Mouse (Mus musculus) kidney, postnatal 0 days (tissue): ENCODE measurements at regions not wholly inside any gene's neighbourhood (a gene's known extent, or its start where the extent isn't known, plus 50 kb on each side); places are given as distances from the start of the nearest gene placed in this dataset.

Experiments used
- ATAC-seq: fragments of 200-750 bp; cut with Nextera tagmentation; replicated peaks from 2 replicates; pipeline ENCODE4 v1.8.0; 2017; ENCODE audit warnings: low read depth, moderate number of reproducible peaks, moderate TSS enrichment, moderate library complexity; ENCODE audit not compliant: low FRiP score
- DNase-seq: peaks from one replicate; pipeline ENCODE4 v3.0.0-alpha.2; 2016; ENCODE audit warnings: low spot score
- H3K27ac ChIP-seq: fragments of 300-500 bp; sonication (generic); 2 replicates; pipeline ENCODE4 v1.5.1; 2014; ENCODE audit warnings: mild to moderate bottlenecking
- H3K27me3 ChIP-seq: fragments of 300-500 bp; sonication (generic); 2 replicates; pipeline ENCODE4 v1.6.1; 2014; ENCODE audit warnings: low read length, mixed read lengths; ENCODE audit not compliant: insufficient read depth
- H3K36me3 ChIP-seq: fragments of 300-500 bp; sonication (generic); 2 replicates; pipeline ENCODE4 v1.6.1; 2014; ENCODE audit warnings: low read length, mixed read lengths; ENCODE audit not compliant: insufficient read depth
- H3K4me1 ChIP-seq: fragments of 300-500 bp; sonication (generic); replicated peaks from 2 replicates; pipeline ENCODE4 v1.6.1; 2014; ENCODE audit warnings: antibody characterized with exemption, low read length, mixed read lengths; ENCODE audit not compliant: insufficient read depth
- H3K4me2 ChIP-seq: fragments of 300-500 bp; sonication (generic); 2 replicates; pipeline ENCODE4 v1.6.1; 2014; ENCODE audit warnings: mild to moderate bottlenecking, low read length, moderate library complexity, mixed read lengths
- H3K4me3 ChIP-seq: fragments of 300-500 bp; sonication (generic); replicated peaks from 2 replicates; pipeline ENCODE4 v1.5.1; 2014; ENCODE audit warnings: low read depth, low read length
- H3K9ac ChIP-seq: fragments of 300-500 bp; sonication (generic); 2 replicates; pipeline ENCODE4 v1.6.1; 2014; ENCODE audit warnings: low read depth, low read length
- H3K9me3 ChIP-seq: fragments of 300-500 bp; sonication (generic); replicated peaks from 2 replicates; pipeline ENCODE4 v1.6.1; 2016; ENCODE audit warnings: low read length, inconsistent platforms, mixed read lengths
- CTCF ChIP-seq: IDR thresholded peaks from 2 replicates; pipeline ENCODE4 v1.5.1; 2016; ENCODE audit warnings: antibody characterized with exemption, low read depth, mild to moderate bottlenecking, moderate library complexity
- WGBS: fragments of 180-500 bp; shearing (Covaris S2); extraction: QIAGEN DNeasy Blood & Tissue Kit; methylation state at CpG from one replicate; pipeline ENCODE4 v1.1.7; 2014; 5-methylcytosine and 5-hydroxymethylcytosine counted together

DNA sequence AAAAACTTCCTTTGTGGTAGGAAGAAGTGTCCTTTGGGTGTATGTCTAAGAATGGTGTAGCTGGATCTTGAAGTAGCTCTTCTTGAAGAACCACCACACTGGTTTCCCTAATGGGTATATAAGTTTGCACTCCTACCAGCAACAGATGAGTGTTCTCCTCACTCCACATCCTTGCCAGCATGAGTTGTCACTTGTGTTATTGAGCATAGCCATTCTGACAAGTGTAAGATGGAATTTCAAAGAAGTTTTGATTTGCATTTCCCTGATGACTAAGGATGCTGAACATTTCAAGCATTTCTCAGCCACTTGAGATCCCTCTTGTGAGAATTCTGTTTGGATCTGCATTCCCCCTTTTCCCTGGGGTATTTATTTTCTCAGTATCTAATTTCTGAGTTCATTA lies 243.2 kb downstream of the Klf5 start:
- H3K4me2 ChIP-seq: no peak overlapping the region
- no peak for ATAC-seq
- no peak for TF ChIP-seq CTCF
- H3K4me1 ChIP-seq: no peaks in the 10 kb centered on the region
- no peak overlapping the region for H3K27ac ChIP-seq
- H3K36me3 ChIP-seq: no peaks in the 10 kb centered on the region
- H3K4me3 ChIP-seq: no peak overlapping the region
- H3K9me3 ChIP-seq: no peaks in the 10 kb centered on the region
- no peaks in the 10 kb centered on the region for H3K27me3 ChIP-seq
- H3K9ac ChIP-seq: no peak overlapping the region
- no peak for DNase-seq

DNA sequence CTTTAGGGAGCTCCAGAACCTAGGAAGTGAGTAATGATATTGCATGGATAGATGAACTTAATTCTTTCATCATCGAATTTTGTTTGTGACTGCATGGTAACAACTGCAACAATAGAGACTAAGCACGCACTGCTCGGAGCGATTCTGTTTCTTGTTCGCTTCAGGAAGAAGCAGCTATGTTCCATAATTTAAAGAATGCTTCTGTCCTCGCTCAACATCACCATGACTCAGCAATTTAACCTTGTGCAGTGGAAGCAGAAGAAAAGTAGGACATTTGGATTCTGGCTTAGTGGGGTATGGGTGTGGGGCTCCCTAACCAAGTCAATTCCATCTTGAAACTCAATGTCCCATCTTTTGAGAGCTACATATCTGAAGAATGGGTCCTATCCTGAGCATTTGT lies 249.4 kb downstream of the Klf5 start:
- H3K4me2 ChIP-seq: no peak overlapping the region
- ATAC-seq (no peak), DNase-seq (no peak)
- H3K4me1 ChIP-seq: no peaks in the 10 kb centered on the region
- no peak overlapping the region for H3K27ac ChIP-seq
- no peaks in the 10 kb centered on the region for H3K9me3 ChIP-seq
- H3K4me3 ChIP-seq: no peak overlapping the region
- H3K27me3 ChIP-seq: no peaks in the 10 kb centered on the region
- no peak overlapping the region for H3K9ac ChIP-seq
- TF ChIP-seq CTCF: no peak
- 88% methylated on average over 6 of the region's 6 CpGs for WGBS
- H3K36me3 ChIP-seq: no peaks in the 10 kb centered on the region

DNA sequence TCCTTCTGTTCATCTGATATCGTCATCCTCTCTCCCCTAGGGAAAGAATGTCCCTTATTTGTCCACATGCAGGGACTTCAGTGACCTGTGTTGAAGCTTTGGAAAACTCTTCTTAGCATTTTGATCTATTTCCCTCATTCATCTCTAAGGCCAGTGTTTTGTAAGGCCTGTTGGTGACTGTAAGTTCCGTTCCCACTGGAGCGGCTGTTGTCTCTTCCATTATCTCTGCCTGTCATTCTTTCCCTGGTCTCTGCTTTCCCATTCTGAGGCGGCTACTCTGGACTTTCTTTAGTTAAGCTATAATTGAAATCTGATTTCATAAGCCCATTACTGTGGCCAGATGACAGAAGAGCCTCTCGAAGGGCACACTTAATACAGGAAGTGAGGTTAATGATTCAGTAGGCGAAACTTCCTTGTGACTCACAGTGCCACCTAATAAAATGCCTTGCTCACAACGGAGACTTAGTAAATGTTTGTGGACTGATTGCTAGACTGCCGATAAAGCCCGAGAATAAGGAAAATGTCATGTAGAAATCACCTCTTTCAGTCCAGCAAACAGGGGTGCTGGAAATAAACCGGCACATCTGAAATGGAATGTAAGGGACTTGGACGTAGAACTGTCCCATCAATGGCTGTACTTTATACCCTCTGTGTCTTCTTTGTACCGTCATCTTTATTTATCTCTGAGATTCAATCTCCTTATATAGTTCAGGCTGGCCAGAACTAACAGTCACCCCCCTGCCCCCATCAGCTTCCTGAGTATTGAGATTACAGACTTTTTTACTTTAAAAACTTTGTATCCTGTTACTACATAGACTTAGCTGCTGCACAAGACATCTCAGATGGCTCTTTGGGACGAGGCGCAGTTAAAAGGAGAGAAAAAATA lies 250.1 kb downstream of the Klf5 start:
- Histone ChIP-seq H3K36me3 (no peaks in the 10 kb centered on the region), H3K27ac (no peak overlapping the region), H3K4me2 (no peak overlapping the region), H3K4me1 (no peaks in the 10 kb centered on the region), H3K27me3 (no peaks in the 10 kb centered on the region), H3K9ac (no peak overlapping the region), H3K4me3 (no peak overlapping the region), H3K9me3 (no peaks in the 10 kb centered on the region)
- TF ChIP-seq CTCF: no peak
- ATAC-seq: no peak
- DNase-seq: no peak
- 53% methylated on average over 14 of the region's 14 CpGs for WGBS

DNA sequence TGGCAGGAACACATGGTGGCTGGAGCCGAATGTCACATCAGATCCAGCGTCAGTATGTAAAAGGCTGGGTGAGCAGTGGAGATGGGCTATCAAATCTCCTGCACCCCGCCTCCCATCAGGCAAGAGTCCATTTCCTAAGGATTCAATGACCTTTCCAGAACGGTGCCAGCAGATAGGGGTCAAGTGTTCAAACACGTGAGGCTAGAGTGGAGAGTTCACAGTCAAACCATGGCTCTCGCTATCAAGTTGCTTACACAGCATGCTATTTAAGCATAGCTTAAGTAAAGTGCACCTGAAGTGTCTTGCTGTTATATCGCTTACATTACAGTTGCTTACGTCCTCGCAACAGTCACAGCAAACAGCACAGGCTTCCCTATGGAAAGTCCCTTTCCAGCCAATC lies 265.5 kb downstream of the Klf5 start:
- H3K4me3 ChIP-seq: no peak overlapping the region
- H3K36me3 ChIP-seq: no peaks in the 10 kb centered on the region
- no peaks in the 10 kb centered on the region for H3K27me3 ChIP-seq
- no peak overlapping the region for H3K4me2 ChIP-seq
- H3K9me3 ChIP-seq: no peaks in the 10 kb centered on the region
- WGBS: 54% methylated on average over 9 of the region's 9 CpGs
- no peak overlapping the region for H3K9ac ChIP-seq
- DNase-seq (no peak), ATAC-seq (no peak)
- H3K4me1 ChIP-seq: no peaks in the 10 kb centered on the region
- H3K27ac ChIP-seq: no peak overlapping the region
- TF ChIP-seq CTCF: no peak

DNA sequence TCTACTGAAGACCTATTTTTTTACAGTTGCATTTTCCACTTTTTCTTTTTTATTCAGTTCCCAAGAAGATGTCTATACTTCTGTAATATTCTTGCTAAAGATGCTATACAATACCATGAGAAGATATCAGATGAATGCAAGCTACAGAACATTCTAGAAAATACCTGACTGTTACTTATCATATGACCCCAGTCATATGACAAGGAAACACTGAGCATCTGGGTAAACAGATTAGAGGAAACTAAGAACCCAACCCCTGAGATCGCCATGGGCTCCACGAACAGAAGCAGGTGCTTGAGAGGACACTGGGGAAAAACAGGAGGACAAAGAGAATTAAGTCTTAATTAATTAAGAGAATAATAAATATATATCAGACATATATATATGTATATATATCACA lies 275.7 kb downstream of the Klf5 start:
- H3K36me3 ChIP-seq: no peaks in the 10 kb centered on the region
- no peaks in the 10 kb centered on the region for H3K27me3 ChIP-seq
- no peak overlapping the region for H3K9ac ChIP-seq
- TF ChIP-seq CTCF: no peak
- no peak for ATAC-seq
- 81% methylated on average over 2 of the region's 2 CpGs for WGBS
- no peak for DNase-seq
- H3K4me1 ChIP-seq: no peaks in the 10 kb centered on the region
- H3K27ac ChIP-seq: no peak overlapping the region
- no peaks in the 10 kb centered on the region for H3K9me3 ChIP-seq
- no peak overlapping the region for H3K4me2 ChIP-seq
- H3K4me3 ChIP-seq: no peak overlapping the region

DNA sequence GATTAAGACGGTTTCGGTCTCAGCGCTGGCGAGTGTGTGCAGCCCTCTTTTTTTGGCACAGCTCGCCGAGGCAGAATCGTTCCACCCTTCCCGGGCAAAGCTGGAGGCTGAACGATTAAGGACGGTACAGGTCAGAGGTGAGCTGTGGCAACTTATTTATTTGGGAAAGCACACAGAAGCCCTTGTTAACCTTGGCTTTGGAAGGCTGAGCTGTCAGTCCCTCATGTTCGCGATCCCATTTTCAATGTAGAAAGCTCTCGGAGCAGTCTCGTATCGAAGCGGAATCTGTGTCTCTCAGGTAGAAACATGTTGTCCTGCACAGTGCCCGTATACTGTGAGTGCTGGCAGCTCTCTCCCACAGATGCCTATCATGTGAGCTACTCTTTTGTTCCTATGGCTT lies 280.2 kb downstream of the Klf5 start:
- 28% methylated on average over 17 of the region's 17 CpGs for WGBS
- Histone ChIP-seq H3K27ac (peak overlapping the region; percentile 54; the same call in 1 of the 2 replicates), H3K27me3 (no peaks in the 10 kb centered on the region), H3K9ac (peak overlapping the region; percentile 42; the same call in 1 of the 2 replicates), H3K9me3 (no peaks in the 10 kb centered on the region), H3K4me3 (peak overlapping the region; percentile 24; the same call in 1 of the 2 replicates), H3K4me2 (peak overlapping the region; percentile 53), H3K4me1 (no peaks in the 10 kb centered on the region), H3K36me3 (no peaks in the 10 kb centered on the region)
- TF ChIP-seq CTCF: no peak
- ATAC-seq (no peak), DNase-seq (peak; percentile 29)

DNA sequence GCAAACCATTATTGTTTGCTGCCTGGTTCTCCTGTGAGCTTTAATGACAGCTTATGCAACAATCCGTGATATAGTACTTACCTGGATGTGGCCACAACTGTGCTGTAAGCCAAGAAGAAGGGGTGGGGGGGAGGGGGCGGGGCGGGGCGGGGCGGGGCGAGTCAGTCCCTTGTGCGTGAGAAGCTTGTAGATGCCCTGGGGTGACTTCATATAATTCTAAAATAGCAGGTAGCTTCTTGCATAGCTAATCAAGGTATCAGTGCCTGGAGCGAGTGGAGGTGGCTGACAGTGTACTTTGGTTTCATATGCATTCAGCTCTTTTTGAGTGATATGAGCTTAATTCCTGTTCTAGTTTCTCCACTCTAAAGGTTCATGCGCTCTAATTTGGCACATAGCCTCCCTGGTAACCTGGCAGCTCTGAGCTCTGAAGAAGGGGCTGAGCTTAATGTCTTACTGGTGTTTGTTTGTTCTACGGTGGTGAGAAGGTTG lies 280.8 kb downstream of the Klf5 start:
- Histone ChIP-seq H3K27me3 (no peaks in the 10 kb centered on the region), H3K9me3 (no peaks in the 10 kb centered on the region), H3K9ac (no peak overlapping the region), H3K4me2 (peak overlapping the region; percentile 53), H3K4me1 (no peaks in the 10 kb centered on the region), H3K4me3 (0 out of 2 replicates have a peak overlapping the region, but pooled peaks have one; percentile 24), H3K36me3 (no peaks in the 10 kb centered on the region), H3K27ac (no peak overlapping the region)
- TF ChIP-seq CTCF: no peak
- ATAC-seq: no peak
- DNase-seq: no peak
- 19% methylated on average over 10 of the region's 10 CpGs for WGBS
